Mouse (Mus musculus) embryonic facial prominence, embryonic 11.5 days (tissue): ENCODE measurements around the gene Hivep3. TPM values are rescaled to one million over a fixed set of nuclear protein-coding genes. Genes with fewer than 3 reads are reported as not detected.

ENCODE experiments used
- ATAC-seq: fragments of 200-750 bp; cut with Nextera tagmentation; replicated peaks from 2 replicates; pipeline ENCODE4 v1.8.0; 2017; ENCODE audit warnings: low read depth; ENCODE audit not compliant: insufficient number of reproducible peaks, low FRiP score, low TSS enrichment
- DNase-seq: peaks from one replicate; pipeline ENCODE4 v3.0.0-alpha.2; 2015; ENCODE audit warnings: low spot score
- H3K27ac ChIP-seq: fragments of 300-500 bp; sonication (generic); replicated peaks from 2 replicates; pipeline ENCODE4 v1.5.1; 2014; ENCODE audit warnings: mild to moderate bottlenecking, low read depth, low read length, control low read depth
- H3K27me3 ChIP-seq: fragments of 300-500 bp; sonication (generic); 2 replicates; pipeline ENCODE4 v1.6.1; 2014; ENCODE audit warnings: mild to moderate bottlenecking, low read length, moderate library complexity, mixed read lengths; ENCODE audit not compliant: control insufficient read depth, insufficient read depth
- H3K36me3 ChIP-seq: fragments of 300-500 bp; sonication (generic); replicated peaks from 2 replicates; pipeline ENCODE4 v1.6.1; 2014; ENCODE audit warnings: low read depth, mild to moderate bottlenecking, low read length, moderate library complexity, mixed read lengths; ENCODE audit not compliant: control insufficient read depth, insufficient read depth
- H3K4me1 ChIP-seq: fragments of 300-500 bp; sonication (generic); 2 replicates; pipeline ENCODE4 v1.6.1; 2014; ENCODE audit warnings: low read length, mixed read lengths; ENCODE audit not compliant: control insufficient read depth, insufficient read depth
- H3K4me2 ChIP-seq: fragments of 300-500 bp; sonication (generic); 2 replicates; pipeline ENCODE4 v1.6.1; 2014; ENCODE audit warnings: low read depth, mild to moderate bottlenecking, control low read depth, low read length, moderate library complexity
- H3K4me3 ChIP-seq: fragments of 300-500 bp; sonication (generic); 2 replicates; pipeline ENCODE4 v1.5.1; 2014; ENCODE audit warnings: low read depth, low read length, control low read depth
- H3K9ac ChIP-seq: fragments of 300-500 bp; sonication (generic); replicated peaks from 2 replicates; pipeline ENCODE4 v1.6.1; 2014; ENCODE audit warnings: mild to moderate bottlenecking, control low read depth, low read length
- H3K9me3 ChIP-seq: fragments of 300-500 bp; sonication (generic); replicated peaks from 2 replicates; pipeline ENCODE4 v1.6.1; 2016; ENCODE audit warnings: mild to moderate bottlenecking, low read length, inconsistent platforms, mixed read lengths; ENCODE audit not compliant: control insufficient read depth
- WGBS: fragments of 180-500 bp; shearing (Covaris S2); extraction: QIAGEN DNeasy Blood & Tissue Kit; methylation state at CpG from one replicate; pipeline ENCODE4 v1.1.7; 2014; 5-methylcytosine and 5-hydroxymethylcytosine counted together
- polyA plus RNA-seq: library from polyadenylated mRNA; unstranded; fragments of >200 nt; fragmentation: Nextera tagmentation; extraction: Ambion mirVana; gene quantifications from 2 replicates; pipeline ENCODE4 v1.2.1, GENCODE M21; 2014

Hivep3 gene
- polyA plus RNA-seq, 1 experiment from 2014 or later = 1.6 TPM

DNA sequence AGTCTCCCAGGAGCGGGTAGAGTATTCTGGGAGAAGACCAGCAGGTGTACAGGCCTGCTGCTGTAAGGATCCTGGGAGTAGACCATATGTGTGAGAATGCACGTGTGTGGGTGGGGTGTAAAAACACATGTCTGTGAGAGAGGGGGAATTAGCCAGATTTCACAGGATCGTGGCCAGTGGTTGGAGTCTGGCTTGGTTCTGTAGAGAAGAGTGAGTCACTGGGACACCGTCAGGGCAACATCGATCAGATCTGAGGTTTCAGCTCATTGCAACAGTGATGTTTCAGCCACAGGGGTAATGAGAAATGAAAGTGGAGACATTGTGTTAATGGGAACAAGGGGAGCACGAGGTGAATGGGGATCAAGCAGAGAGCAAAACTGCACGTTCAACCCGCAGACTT, 189.4 kb downstream of the Hivep3 start:
- WGBS = 88% methylated on average over 8 of the region's 8 CpGs
- DNase-seq (no peak), ATAC-seq (no peak)
- no peak overlapping the region for H3K4me3 ChIP-seq
- H3K27ac ChIP-seq = no peak overlapping the region
- no peaks in the 10 kb centered on the region for H3K27me3 ChIP-seq
- no peak overlapping the region for H3K4me2 ChIP-seq
- no peaks in the 10 kb centered on the region for H3K36me3 ChIP-seq
- no peak overlapping the region for H3K9ac ChIP-seq
- H3K9me3 ChIP-seq = no peaks in the 10 kb centered on the region
- H3K4me1 ChIP-seq = no peaks in the 10 kb centered on the region

GRCm38 (mm10) chr4:119923410-119923809, 189.8 kb downstream of the Hivep3 start:
- Histone ChIP-seq H3K36me3 (no peaks in the 10 kb centered on the region), H3K27ac (no peak overlapping the region), H3K4me2 (no peak overlapping the region), H3K9ac (no peak overlapping the region), H3K4me3 (no peak overlapping the region), H3K9me3 (no peaks in the 10 kb centered on the region), H3K27me3 (no peaks in the 10 kb centered on the region), H3K4me1 (no peaks in the 10 kb centered on the region)
- DNase-seq (no peak), ATAC-seq (no peak)
- WGBS = 87% methylated on average over 3 of the region's 3 CpGs

DNA sequence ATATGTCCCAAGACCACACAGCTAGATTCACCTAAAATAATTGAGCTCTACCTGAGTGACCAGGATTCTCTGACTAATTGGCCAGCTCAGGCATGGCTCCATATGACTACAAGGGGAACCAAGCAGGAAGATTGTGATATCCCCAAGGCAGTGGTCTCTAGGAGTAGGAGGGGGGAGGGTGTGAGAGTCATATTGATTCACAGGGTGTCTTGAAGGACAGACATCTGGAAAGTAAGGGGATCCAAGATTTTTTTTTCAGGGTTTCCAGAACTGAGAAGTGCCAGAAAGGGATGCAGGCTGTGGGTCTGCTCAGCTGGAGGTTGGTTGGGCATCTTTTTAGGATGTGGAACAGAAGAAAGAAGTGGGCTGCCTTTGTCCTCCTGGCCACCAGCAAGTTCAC, 191.5 kb downstream of the Hivep3 start:
- Histone ChIP-seq H3K27ac (no peak overlapping the region), H3K27me3 (no peaks in the 10 kb centered on the region), H3K9ac (no peak overlapping the region), H3K4me1 (no peaks in the 10 kb centered on the region), H3K4me3 (no peak overlapping the region), H3K36me3 (no peaks in the 10 kb centered on the region), H3K4me2 (no peak overlapping the region), H3K9me3 (no peaks in the 10 kb centered on the region)
- DNase-seq = no peak
- no peak for ATAC-seq

GRCm38 (mm10) chr4:119931923-119932322, 198.3 kb downstream of the Hivep3 start:
- no peak overlapping the region for H3K4me3 ChIP-seq
- 67% methylated on average over 8 of the region's 8 CpGs for WGBS
- no peak overlapping the region for H3K27ac ChIP-seq
- no peaks in the 10 kb centered on the region for H3K4me1 ChIP-seq
- peak; percentile 28 for DNase-seq
- no peaks in the 10 kb centered on the region for H3K36me3 ChIP-seq
- no peaks in the 10 kb centered on the region for H3K27me3 ChIP-seq
- no peaks in the 10 kb centered on the region for H3K9me3 ChIP-seq
- no peak overlapping the region for H3K4me2 ChIP-seq
- no peak overlapping the region for H3K9ac ChIP-seq
- 0 out of 2 replicates have a peak, but pooled peaks have one; percentile 39 for ATAC-seq

- no peaks in the 10 kb centered on the region for H3K9me3 ChIP-seq
- H3K4me2 ChIP-seq = no peak overlapping the region
- DNase-seq = no peak
- no peak for ATAC-seq
- no peaks in the 10 kb centered on the region for H3K4me1 ChIP-seq
- 71% methylated on average over 13 of the region's 13 CpGs for WGBS
- H3K27me3 ChIP-seq = no peaks in the 10 kb centered on the region
- H3K9ac ChIP-seq = no peak overlapping the region
- H3K36me3 ChIP-seq = no peaks in the 10 kb centered on the region
- H3K27ac ChIP-seq = no peak overlapping the region
- no peak overlapping the region for H3K4me3 ChIP-seq
These were observed 199.1 kb downstream of the Hivep3 start for GRCm38 (mm10) chr4:119932549-119933257.

GRCm38 (mm10) chr4:119934901-119935300, 201.3 kb downstream of the Hivep3 start:
- H3K4me1 ChIP-seq = no peaks in the 10 kb centered on the region

GRCm38 (mm10) chr4:119937876-119938275, 204.3 kb downstream of the Hivep3 start:
- Histone ChIP-seq H3K4me3 (no peak overlapping the region), H3K36me3 (no peaks in the 10 kb centered on the region), H3K27me3 (no peaks in the 10 kb centered on the region), H3K27ac (no peak overlapping the region), H3K9me3 (no peaks in the 10 kb centered on the region), H3K4me1 (no peaks in the 10 kb centered on the region), H3K9ac (no peak overlapping the region), H3K4me2 (no peak overlapping the region)
- no peak for ATAC-seq
- DNase-seq = no peak
- WGBS = 57% methylated on average over 7 of the region's 7 CpGs

More at GRCm38 (mm10) chr4:119934901-119935300, 201.3 kb downstream of the Hivep3 start:
- no peak overlapping the region for H3K9ac ChIP-seq
- 84% methylated on average over 4 of the region's 4 CpGs for WGBS
- no peak overlapping the region for H3K27ac ChIP-seq
- DNase-seq (no peak), ATAC-seq (no peak)
- no peaks in the 10 kb centered on the region for H3K9me3 ChIP-seq
- H3K36me3 ChIP-seq = no peaks in the 10 kb centered on the region
- H3K4me2 ChIP-seq = no peak overlapping the region
- no peak overlapping the region for H3K4me3 ChIP-seq
- no peaks in the 10 kb centered on the region for H3K27me3 ChIP-seq

GRCm38 (mm10) chr4:119938518-119938917, 204.9 kb downstream of the Hivep3 start:
- Histone ChIP-seq H3K9me3 (no peaks in the 10 kb centered on the region), H3K4me2 (no peak overlapping the region), H3K4me3 (no peak overlapping the region), H3K36me3 (no peaks in the 10 kb centered on the region), H3K27me3 (no peaks in the 10 kb centered on the region), H3K27ac (no peak overlapping the region), H3K4me1 (no peaks in the 10 kb centered on the region), H3K9ac (no peak overlapping the region)
- ATAC-seq = no peak
- 81% methylated on average over 4 of the region's 4 CpGs for WGBS
- DNase-seq = no peak
